Mouse (Mus musculus): ENCODE measurements at regions not wholly inside any gene's neighbourhood (a gene's known extent, or its start where the extent isn't known, plus 50 kb on each side); places are given as distances from the start of the nearest gene placed in this dataset.
A peak's percentile ranks its signal among the peaks of the same experiment; 100 is the strongest.

DNA sequence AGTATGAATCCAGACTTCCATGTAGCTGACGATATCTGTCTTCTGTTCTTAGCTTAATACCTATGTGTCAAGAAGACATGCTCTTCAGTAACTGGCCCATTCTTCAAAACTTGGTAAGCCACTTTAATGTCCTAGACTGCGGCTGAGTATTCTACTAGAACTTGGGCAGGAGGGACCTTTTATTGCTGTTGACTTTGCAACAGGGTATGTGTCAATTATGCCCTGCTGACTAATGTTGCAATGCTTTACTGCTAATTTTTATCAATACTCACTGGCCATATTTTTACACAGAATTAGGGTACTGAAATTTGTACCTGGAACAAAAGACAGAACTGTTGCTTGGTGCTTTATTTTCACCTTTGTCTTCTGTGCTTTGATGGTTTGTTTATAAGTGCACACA lies 746.9 kb downstream of the Ppargc1a start:
- DNase-seq (ENCODE audit: low spot score) = no peak

- no peak for DNase-seq (ENCODE audit: low spot score)
These were observed 747.6 kb downstream of the Ppargc1a start for GRCm38 (mm10) chr5:50819959-50820358.

GRCm38 (mm10) chr5:50795310-50795709 lies 736.5 kb upstream of the Adgra3 start:
- DNase-seq (ENCODE audit: low spot score) = no peak

DNA sequence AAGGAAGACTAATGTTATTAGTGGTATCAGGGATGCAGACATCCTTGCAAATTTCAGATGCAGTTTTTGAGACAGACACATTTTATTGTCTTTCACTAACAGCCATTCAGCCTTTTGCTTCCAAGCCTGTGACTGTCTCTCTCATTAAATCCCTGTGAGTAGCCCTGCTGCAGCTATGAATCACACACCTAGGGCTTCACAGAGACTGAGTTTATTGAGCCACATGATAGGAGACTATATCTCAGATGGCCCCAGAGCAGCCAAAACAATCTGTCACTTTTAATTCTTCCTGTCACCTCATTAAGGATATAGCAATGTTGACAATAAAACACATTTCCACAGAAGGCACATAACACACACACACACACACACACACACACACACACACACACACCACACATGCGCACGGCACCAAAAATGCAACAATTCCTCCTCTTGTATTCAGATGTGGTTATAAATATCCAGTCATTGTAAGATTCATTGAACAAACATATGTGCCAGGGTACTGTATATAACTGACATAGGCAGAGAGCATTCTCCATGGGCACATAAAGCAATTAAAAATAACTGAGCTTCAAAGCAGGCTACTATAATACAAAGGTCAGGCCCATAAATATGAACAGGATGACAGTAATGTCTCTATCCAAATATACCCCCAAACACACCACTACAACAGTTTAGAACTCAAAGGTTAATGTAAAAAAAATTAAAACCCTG lies 735.8 kb upstream of the Adgra3 start:
- no peak for DNase-seq (ENCODE audit: low spot score)

DNA sequence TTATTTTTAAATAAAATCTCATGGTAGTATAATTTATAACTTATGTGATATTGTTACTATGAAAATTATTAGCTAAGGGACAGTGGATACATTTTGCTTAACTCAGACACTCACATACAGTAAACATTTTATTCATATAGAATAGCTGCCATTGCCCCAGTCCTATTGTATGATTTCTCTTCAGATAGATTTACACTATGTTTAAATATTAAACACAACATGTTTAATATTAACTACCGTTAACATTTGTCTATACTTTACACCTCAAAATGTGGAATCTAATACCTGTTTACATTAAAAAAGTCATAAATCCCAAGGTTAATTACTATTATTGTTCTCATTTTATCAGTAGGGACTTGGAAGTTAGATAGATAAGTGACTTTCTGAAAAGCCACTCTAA lies 734.8 kb upstream of the Adgra3 start:
- DNase-seq (ENCODE audit: low spot score) = no peak

DNA sequence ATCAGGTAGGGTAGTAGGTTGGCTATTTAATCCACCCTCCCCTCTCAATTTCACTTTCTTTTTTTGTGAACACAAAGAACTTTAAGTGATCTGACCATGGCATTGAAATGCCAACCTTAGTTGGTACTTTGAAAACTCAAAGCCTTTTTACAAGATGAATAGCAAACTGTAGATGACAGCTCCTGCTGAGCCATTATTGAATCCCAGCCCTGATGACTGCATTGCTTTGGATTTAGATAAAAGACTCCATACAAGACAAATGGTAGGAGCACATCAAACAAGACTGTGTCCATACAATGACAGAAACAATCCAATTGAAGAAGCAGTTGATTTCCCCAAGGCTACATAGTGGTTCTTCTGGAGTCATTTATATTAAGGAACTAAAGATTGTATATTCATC lies 726.5 kb upstream of the Adgra3 start:
- DNase-seq (ENCODE audit: low spot score) = peak; percentile 26

- DNase-seq (ENCODE audit: low spot score) = no peak
These were observed 720.3 kb upstream of the Adgra3 start for GRCm38 (mm10) chr5:50779138-50779537.

- DNase-seq (ENCODE audit: low spot score) = no peak
These were observed 719.4 kb upstream of the Adgra3 start for GRCm38 (mm10) chr5:50778221-50778620.

- DNase-seq (ENCODE audit: low spot score) = no peak
These were observed 703.5 kb upstream of the Adgra3 start for GRCm38 (mm10) chr5:50762261-50762660.

DNA sequence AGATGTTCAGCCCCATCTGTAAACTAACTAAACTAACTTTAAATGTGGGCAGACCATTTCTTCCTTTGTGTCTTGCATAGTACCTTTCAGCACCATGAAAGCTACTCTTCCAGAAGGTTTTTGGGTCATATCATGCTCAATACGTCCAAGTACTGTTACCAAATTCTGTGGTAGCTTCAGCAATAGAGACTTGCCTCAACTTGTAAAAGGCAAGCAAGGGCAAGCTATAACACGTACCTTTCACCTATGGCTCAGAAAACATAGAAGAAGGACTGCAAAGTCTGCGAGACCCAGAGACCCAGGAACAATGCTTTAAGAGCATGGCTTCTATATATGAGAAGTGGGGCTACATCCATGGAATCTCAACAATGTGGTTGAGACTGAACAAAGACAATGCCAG lies 701.6 kb upstream of the Adgra3 start:
- DNase-seq (ENCODE audit: low spot score) = no peak

DNA sequence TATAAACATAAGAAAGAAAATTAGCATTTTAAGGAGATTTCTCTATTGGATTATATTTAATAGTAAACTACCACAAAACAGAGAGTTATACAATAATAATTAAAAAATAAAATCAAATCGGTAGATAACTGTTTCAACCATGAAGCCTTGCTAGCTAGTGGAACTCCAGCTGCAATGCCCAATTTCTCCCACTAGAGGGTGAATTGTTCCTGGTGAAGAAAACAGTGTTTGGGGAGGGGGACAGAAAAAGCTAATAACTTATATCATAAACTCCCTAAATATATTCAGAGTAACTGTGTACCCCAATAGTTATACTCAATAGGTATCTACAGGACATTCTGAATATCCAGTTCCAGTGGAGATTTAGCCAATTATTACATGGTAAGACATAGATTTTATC lies 694.0 kb upstream of the Adgra3 start:
- peak; percentile 68 for DNase-seq (ENCODE audit: low spot score)

DNA sequence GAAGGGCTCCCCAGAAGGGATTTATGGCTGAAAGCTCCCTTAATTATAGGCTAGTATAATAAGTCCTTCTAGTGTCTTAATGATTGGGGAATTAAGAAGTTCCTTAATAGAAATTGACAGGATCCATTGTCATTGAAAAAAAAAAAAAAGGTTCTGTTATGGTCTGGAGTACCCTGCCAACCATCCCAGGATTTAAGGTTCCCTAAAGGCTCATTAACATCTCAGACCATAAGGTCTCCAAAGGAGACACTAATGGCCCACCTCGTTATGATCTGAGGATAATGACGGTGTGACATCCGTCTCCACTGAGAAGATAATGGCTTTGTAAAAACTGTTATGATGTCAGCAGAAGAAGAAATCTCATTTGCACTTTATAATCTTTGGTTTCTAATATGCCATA lies 692.6 kb upstream of the Adgra3 start:
- DNase-seq (ENCODE audit: low spot score) = peak; percentile 3

DNA sequence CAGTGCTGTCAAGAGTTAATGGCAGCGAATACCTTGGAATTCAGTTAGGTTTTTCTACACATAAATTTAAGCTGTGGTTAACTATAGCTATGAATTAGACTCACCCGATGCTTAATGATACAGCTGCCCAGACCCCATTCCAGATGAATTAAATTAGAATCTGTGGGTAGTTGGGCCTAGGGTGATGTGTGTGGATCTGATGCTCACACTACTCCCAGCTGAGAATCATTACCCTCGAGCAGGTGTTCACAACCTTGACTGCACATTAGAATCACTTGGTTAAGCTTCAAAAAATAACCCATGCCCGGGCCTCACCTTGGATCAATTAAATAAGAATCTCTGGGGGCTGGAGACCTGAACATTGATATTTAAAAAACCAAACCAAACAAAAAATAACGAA lies 684.2 kb upstream of the Adgra3 start:
- DNase-seq (ENCODE audit: low spot score) = no peak

DNA sequence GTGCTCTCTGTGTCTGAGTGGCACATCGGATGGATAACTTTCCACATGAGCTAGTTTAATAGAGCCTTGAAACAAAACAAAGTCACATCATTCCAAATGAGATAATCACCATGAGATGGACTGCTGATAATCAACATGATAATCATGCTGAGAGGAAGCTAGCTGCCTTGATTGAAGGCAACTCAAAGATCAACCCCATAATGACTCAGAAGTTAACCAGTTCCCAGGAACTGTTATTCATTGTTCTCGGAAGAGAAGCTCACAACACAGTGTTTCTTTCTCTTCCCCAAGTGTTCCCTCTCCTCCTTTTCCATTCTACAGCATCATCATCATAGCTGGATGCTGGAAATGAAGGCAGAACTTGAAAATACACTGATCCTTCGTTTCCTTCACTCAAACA lies 674.9 kb upstream of the Adgra3 start:
- no peak for DNase-seq (ENCODE audit: low spot score)

- no peak for DNase-seq (ENCODE audit: low spot score)
These were observed 669.7 kb upstream of the Adgra3 start for GRCm38 (mm10) chr5:50728337-50729003.

- no peak for DNase-seq (ENCODE audit: low spot score)
These were observed 648.3 kb upstream of the Adgra3 start for GRCm38 (mm10) chr5:50706945-50707663.

DNA sequence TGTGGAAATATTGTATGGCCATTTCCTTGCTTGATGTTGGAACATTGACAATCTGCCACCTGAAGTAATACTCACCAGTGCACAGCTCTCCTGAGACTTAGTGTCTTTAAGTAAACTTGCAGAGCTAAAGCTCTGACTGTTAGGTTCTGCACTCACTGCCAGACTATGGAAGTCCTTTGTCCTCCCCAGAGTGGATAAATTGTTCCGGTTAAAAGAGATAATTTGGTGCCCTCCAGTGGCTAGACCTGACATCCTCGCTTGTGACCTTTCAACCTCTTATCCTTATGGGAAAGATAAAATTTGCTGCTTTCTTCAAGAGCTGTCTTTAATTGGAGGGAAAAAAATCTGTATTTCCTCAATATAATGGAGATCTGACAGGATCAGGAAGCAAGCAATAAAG lies 639.3 kb upstream of the Adgra3 start:
- DNase-seq (ENCODE audit: low spot score) = peak; percentile 73

- DNase-seq (ENCODE audit: low spot score) = peak; percentile 40
These were observed 638.8 kb upstream of the Adgra3 start for GRCm38 (mm10) chr5:50697588-50697987.

GRCm38 (mm10) chr5:50688362-50688761 lies 629.6 kb upstream of the Adgra3 start:
- DNase-seq (ENCODE audit: low spot score) = no peak

DNA sequence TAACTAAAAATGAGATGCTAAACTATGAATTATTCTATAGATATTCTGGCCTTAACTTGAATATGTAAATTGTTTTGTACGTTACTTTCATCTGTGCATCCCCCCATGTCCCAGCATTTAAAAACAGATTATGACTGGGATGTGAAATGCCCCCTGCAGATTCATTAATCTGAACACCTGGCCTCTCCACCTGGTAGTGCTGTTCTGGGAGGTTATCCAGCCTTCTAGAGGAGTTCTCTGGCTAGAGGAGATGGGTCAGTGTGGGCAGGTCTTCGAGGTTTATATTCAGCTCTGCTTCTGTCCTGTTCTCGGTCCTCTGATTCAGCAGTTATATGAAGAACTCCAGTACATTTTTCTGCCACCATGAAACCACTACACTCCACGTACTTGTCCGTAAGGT lies 625.2 kb upstream of the Adgra3 start:
- no peak for DNase-seq (ENCODE audit: low spot score)

- DNase-seq (ENCODE audit: low spot score) = no peak
These were observed 577.7 kb upstream of the Adgra3 start for GRCm38 (mm10) chr5:50636539-50636938.

DNA sequence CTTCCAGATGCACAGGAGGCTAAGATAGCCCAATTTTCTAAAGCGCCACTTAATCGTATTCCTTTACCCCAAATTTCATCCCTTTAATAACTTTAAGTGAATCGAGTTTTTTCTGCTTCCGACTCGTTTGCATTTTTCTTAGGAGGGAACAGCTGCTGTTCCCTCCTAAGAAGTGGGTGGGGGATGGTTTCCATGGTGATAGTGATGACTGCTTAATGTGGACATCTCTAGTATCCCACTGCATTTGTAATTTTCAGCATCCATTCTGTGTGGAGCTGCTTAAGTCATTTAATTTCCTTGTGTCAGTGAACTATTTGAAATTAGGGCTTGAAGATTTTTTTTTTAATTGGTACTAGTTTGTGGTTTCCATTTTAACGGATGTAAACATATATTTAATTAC lies 567.8 kb upstream of the Adgra3 start:
- peak; percentile 14 for DNase-seq (ENCODE audit: low spot score)

DNA sequence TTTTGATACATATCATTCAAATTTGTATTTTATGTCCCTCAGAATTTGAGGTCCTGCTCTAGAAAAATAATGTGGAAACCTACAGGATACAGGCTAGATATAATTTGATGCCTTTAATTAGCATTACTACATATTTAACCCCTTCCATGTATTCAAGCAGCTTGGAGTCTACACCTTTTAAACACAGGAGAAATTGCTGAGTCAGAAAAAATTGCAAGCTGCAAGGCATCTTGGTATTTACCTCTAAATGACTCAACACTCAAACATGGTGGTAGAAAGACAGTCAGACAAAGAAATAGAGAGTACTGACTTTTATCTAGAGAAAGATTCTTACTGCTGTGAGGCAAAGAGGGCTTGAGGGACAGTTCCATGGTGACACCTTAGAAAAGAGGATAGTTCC lies 565.4 kb upstream of the Adgra3 start:
- no peak for DNase-seq (ENCODE audit: low spot score)

Data from embryo, embryonic 10.5 days (tissue).